1 mouse cellular context compared by ENCODE assay signal in the genomic region with DNA sequence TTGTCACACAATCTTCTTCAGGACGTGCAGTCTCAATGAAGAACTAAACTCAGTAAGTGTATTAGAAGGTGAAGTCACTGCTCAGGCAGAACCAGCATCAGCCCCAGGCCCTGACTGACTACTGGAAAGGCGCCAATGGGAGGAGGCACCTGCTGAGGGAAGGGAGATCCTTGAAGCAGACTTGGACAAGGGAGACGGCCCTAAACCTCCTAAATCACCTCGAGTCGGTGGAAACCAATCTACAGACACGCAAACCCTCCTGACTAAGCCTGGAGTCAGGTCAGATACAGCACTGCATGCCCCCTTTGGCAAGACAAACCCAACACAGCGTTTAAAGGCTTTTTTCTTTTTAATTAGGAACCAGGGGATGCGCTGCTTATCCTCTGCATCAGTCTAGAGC.
TF ChIP-seq lines count a peak whose summit lies in the region.

No protein-coding gene starts in this region.

TF ChIP-seq in MEL, 35 proteins besides CTCF, POLR2A, EP300 and RAD21:
- no peak for TF ChIP-seq SIN3A (IDR thresholded peaks at IDR 0.05; ENCODE audit: low read length)
- no peak for TF ChIP-seq ELF1 (IDR thresholded peaks at IDR 0.05; ENCODE audit: low read depth, low read length)
- TF ChIP-seq GABPA (IDR thresholded peaks at IDR 0.05; ENCODE audit: low read depth, low read length): no peak
- TF ChIP-seq ETS1 (IDR thresholded peaks at IDR 0.05; ENCODE audit: low read depth, low read length): no peak
- no peak for TF ChIP-seq ZC3H11A (IDR thresholded peaks at IDR 0.05; ENCODE audit: low read depth, low read length)
- TF ChIP-seq JUND (IDR thresholded peaks at IDR 0.05; ENCODE audit: low read depth, low read length): no peak
- TF ChIP-seq ZKSCAN1 (IDR thresholded peaks at IDR 0.05; ENCODE audit: low read depth, low read length): no peak
- no peak for TF ChIP-seq NELFE (IDR thresholded peaks at IDR 0.05; ENCODE audit: low read depth, low read length)
- TF ChIP-seq POLR2AphosphoS2 (IDR thresholded peaks at IDR 0.05; ENCODE audit: low read length): no peak
